Mouse (Mus musculus): ENCODE results near the gene Fos. TPM values are rescaled to one million over a fixed set of nuclear protein-coding genes. Genes with fewer than 3 reads are reported as not detected.
"Not testable (repeated sequence)": the region's sequence is repeated elsewhere in the genome, so short reads cannot be mapped to it uniquely, and the experiment has no call there.

Gene Fos
- polyA plus RNA-seq, 1 experiment from 2014 or later: 2.0 TPM

DNA sequence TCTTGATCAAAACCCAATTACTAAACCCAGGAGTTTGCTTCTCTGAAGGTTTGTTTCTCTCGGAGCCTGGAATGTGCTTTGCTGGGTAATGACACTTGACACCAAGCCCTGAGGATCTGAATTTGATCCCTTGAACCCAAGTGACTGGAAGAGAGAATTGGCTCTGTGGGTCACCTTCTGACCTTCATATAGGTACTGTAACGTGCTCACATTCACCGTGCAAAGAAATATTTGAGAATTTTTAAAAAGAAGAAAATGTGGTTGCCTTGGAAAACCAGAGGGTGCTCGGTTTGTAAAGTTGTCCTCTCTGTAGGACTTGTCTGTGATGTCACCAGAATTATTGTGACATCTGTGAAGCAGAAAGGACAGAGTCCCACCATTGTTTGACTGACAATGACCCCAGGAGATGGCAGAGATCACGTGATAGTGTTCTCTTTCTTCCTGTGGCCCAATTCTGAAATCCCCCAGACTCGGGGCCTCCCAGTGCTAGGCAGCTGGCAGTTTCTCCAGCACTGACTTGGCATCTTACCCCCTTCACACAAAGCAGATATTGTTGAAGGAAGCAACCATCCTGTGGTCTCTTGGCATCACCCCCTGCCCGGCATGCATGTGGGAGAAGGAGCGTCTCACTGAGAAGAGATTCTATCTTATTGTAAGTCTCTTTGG is 50.6 kb downstream of the Fos start:
- no peak overlapping the region for H3K9ac ChIP-seq (replicated peaks)
- no peak overlapping the region for H3K4me2 ChIP-seq
- no peak for ATAC-seq (ENCODE audit: insufficient number of reproducible peaks, insufficient read depth, low FRiP score, low TSS enrichment, low read depth)
- no peak overlapping the region for H3K4me3 ChIP-seq (replicated peaks)
- no peaks in the 10 kb centered on the region for H3K36me3 ChIP-seq
- no peaks in the 10 kb centered on the region for H3K9me3 ChIP-seq
- H3K4me1 ChIP-seq (replicated peaks): peaks cover 18% of the 10 kb centered on the region
- WGBS: 52% methylated on average over 8 of the region's 8 CpGs
- no peaks in the 10 kb centered on the region for H3K27me3 ChIP-seq
- no peak overlapping the region for H3K27ac ChIP-seq

- H3K4me3 ChIP-seq (replicated peaks); ATAC-seq (ENCODE audit: insufficient number of reproducible peaks, insufficient read depth, low FRiP score, low TSS enrichment, low read depth); H3K27ac ChIP-seq; H3K36me3 ChIP-seq; H3K9ac ChIP-seq (replicated peaks); H3K4me2 ChIP-seq; H3K9me3 ChIP-seq; H3K27me3 ChIP-seq: not testable (repeated sequence)
- 60% methylated on average over 11 of the region's 11 CpGs for WGBS
- H3K4me1 ChIP-seq (replicated peaks): peaks cover 18% of the 10 kb centered on the region
Observed at GRCm38 (mm10) chr12:85524859-85525495, 51.3 kb downstream of the Fos start.

Other genes starting within 250 kb of the Fos start
- 10.9 and 11.1 TPM in 2 replicates for gene Mlh3, start 203.3 kb upstream of the Fos start, polyA plus RNA-seq (2016; fragmentation: Nextera tagmentation; extraction: Ambion mirVana)
- 58.6 and 62.8 TPM in 2 replicates for gene Acyp1, start 185.5 kb upstream of the Fos start, polyA plus RNA-seq (2016; fragmentation: Nextera tagmentation; extraction: Ambion mirVana)
- 0.97 and 1.1 TPM in 2 replicates for gene Zc2hc1c, start 185.3 kb upstream of the Fos start, polyA plus RNA-seq (2016; fragmentation: Nextera tagmentation; extraction: Ambion mirVana)
- gene Nek9, start 134.5 kb upstream of the Fos start, polyA plus RNA-seq (2016; fragmentation: Nextera tagmentation; extraction: Ambion mirVana): 31.1 and 39.1 TPM in 2 replicates
- gene Tmed10, start 99.0 kb upstream of the Fos start, polyA plus RNA-seq (2016; fragmentation: Nextera tagmentation; extraction: Ambion mirVana): 264 and 268 TPM in 2 replicates
- 0.87 and 1.1 TPM in 2 replicates for gene Jdp2, start 125.1 kb downstream of the Fos start, polyA plus RNA-seq (2016; fragmentation: Nextera tagmentation; extraction: Ambion mirVana)
- gene Batf, start 212.8 kb downstream of the Fos start, polyA plus RNA-seq (2016; fragmentation: Nextera tagmentation; extraction: Ambion mirVana): 1.8 and 2.2 TPM in 2 replicates